Mouse (Mus musculus) neural tube, embryonic 12.5 days (tissue): ENCODE data around the gene Ston2. TPM values are rescaled to one million over a fixed set of nuclear protein-coding genes. Genes with fewer than 3 reads are reported as not detected.

Experiments
- ATAC-seq: fragments of 200-750 bp; cut with Nextera tagmentation; 2 replicates; pipeline ENCODE4 v1.8.0; 2017; ENCODE audit warnings: low read depth, mild to moderate bottlenecking, moderate TSS enrichment, moderate library complexity; ENCODE audit not compliant: low FRiP score
- H3K27ac ChIP-seq: fragments of 300-500 bp; sonication (generic); 2 replicates; pipeline ENCODE4 v1.5.1; 2016
- H3K27me3 ChIP-seq: fragments of 300-500 bp; sonication (generic); replicated peaks from 2 replicates; pipeline ENCODE4 v1.6.1; 2016; ENCODE audit warnings: mild to moderate bottlenecking
- H3K36me3 ChIP-seq: fragments of 300-500 bp; sonication (generic); 2 replicates; pipeline ENCODE4 v1.6.1; 2016; ENCODE audit warnings: mild to moderate bottlenecking
- H3K4me1 ChIP-seq: fragments of 300-500 bp; sonication (generic); 2 replicates; pipeline ENCODE4 v1.6.1; 2016
- H3K4me2 ChIP-seq: fragments of 300-500 bp; sonication (generic); replicated peaks from 2 replicates; pipeline ENCODE4 v1.6.1; 2016; ENCODE audit warnings: mild to moderate bottlenecking
- H3K4me3 ChIP-seq: fragments of 300-500 bp; sonication (generic); 2 replicates; pipeline ENCODE4 v1.5.1; 2016
- H3K9ac ChIP-seq: fragments of 300-500 bp; sonication (generic); 2 replicates; pipeline ENCODE4 v1.6.1; 2016; ENCODE audit warnings: mild to moderate bottlenecking
- H3K9me3 ChIP-seq: fragments of 300-500 bp; sonication (generic); 2 replicates; pipeline ENCODE4 v1.6.1; 2016; ENCODE audit warnings: mild to moderate bottlenecking
- WGBS: fragments of 180-500 bp; shearing (Covaris S2); methylation state at CpG from one replicate; pipeline ENCODE4 v1.1.7; 2016; 5-methylcytosine and 5-hydroxymethylcytosine counted together
- polyA plus RNA-seq: library from polyadenylated mRNA; unstranded; fragments of >200 nt; fragmentation: Nextera tagmentation; extraction: Ambion mirVana; gene quantifications from 2 replicates; pipeline ENCODE4 v1.2.1, GENCODE M21; 2016

The Ston2 gene
- polyA plus RNA-seq, 1 experiment from 2014 or later, result 7.9 TPM

GRCm38 (mm10) chr12:91665431-91665830 is 122.8 kb downstream of the Ston2 start:
- no peaks in the 10 kb centered on the region for H3K4me1 ChIP-seq
- H3K4me2 ChIP-seq, result no peak overlapping the region
- H3K9ac ChIP-seq, result no peak overlapping the region
- no peaks in the 10 kb centered on the region for H3K36me3 ChIP-seq
- WGBS, result 93% methylated on average over 5 of the region's 5 CpGs
- no peaks in the 10 kb centered on the region for H3K27me3 ChIP-seq
- ATAC-seq, result no peak
- H3K4me3 ChIP-seq, result no peak overlapping the region
- no peaks in the 10 kb centered on the region for H3K9me3 ChIP-seq
- no peak overlapping the region for H3K27ac ChIP-seq

- no peaks in the 10 kb centered on the region for H3K36me3 ChIP-seq
- ATAC-seq, result no peak
- no peak overlapping the region for H3K4me3 ChIP-seq
- no peaks in the 10 kb centered on the region for H3K9me3 ChIP-seq
- WGBS, result 83% methylated on average over 6 of the region's 6 CpGs
- no peak overlapping the region for H3K27ac ChIP-seq
- no peaks in the 10 kb centered on the region for H3K4me1 ChIP-seq
- no peak overlapping the region for H3K4me2 ChIP-seq
- H3K27me3 ChIP-seq, result no peaks in the 10 kb centered on the region
- H3K9ac ChIP-seq, result no peak overlapping the region
These were observed 124.9 kb downstream of the Ston2 start for GRCm38 (mm10) chr12:91663260-91663659.

GRCm38 (mm10) chr12:91662844-91663243 is 125.3 kb downstream of the Ston2 start:
- Histone ChIP-seq H3K27ac (no peak overlapping the region), H3K4me3 (no peak overlapping the region), H3K27me3 (no peaks in the 10 kb centered on the region), H3K9me3 (no peaks in the 10 kb centered on the region), H3K4me1 (no peaks in the 10 kb centered on the region), H3K9ac (no peak overlapping the region), H3K4me2 (no peak overlapping the region), H3K36me3 (no peaks in the 10 kb centered on the region)
- 89% methylated on average over 4 of the region's 4 CpGs for WGBS
- no peak for ATAC-seq

- Histone ChIP-seq H3K36me3 (no peaks in the 10 kb centered on the region), H3K27ac (no peak overlapping the region), H3K4me2 (no peak overlapping the region), H3K9me3 (no peaks in the 10 kb centered on the region), H3K27me3 (no peaks in the 10 kb centered on the region), H3K4me1 (no peaks in the 10 kb centered on the region), H3K4me3 (no peak overlapping the region), H3K9ac (no peak overlapping the region)
- 90% methylated on average over 12 of the region's 12 CpGs for WGBS
- ATAC-seq, result no peak
These were observed 127.4 kb downstream of the Ston2 start for GRCm38 (mm10) chr12:91660640-91661417.

GRCm38 (mm10) chr12:91654399-91655122 is 133.6 kb downstream of the Ston2 start:
- no peaks in the 10 kb centered on the region for H3K27me3 ChIP-seq
- no peaks in the 10 kb centered on the region; the same call in 1 of the 2 replicates for H3K4me1 ChIP-seq
- H3K27ac ChIP-seq, result no peak overlapping the region
- H3K36me3 ChIP-seq, result no peaks in the 10 kb centered on the region
- no peak overlapping the region for H3K4me2 ChIP-seq
- ATAC-seq, result no peak
- no peak overlapping the region for H3K9ac ChIP-seq
- H3K4me3 ChIP-seq, result no peak overlapping the region
- WGBS, result 73% methylated on average over 3 of the region's 3 CpGs
- no peaks in the 10 kb centered on the region for H3K9me3 ChIP-seq

- no peaks in the 10 kb centered on the region for H3K9me3 ChIP-seq
- no peaks in the 10 kb centered on the region for H3K27me3 ChIP-seq
- H3K9ac ChIP-seq, result no peak overlapping the region
- WGBS, result 94% methylated on average over 17 of the region's 17 CpGs
- H3K4me2 ChIP-seq, result no peak overlapping the region
- no peak overlapping the region for H3K4me3 ChIP-seq
- H3K27ac ChIP-seq, result no peak overlapping the region
- peaks cover 15% of the 10 kb centered on the region for H3K36me3 ChIP-seq
- no peaks in the 10 kb centered on the region for H3K4me1 ChIP-seq
- no peak for ATAC-seq
These were observed 139.8 kb downstream of the Ston2 start for GRCm38 (mm10) chr12:91648426-91648825.

GRCm38 (mm10) chr12:91645361-91646123 is 142.6 kb downstream of the Ston2 start:
- Histone ChIP-seq H3K9ac (no peak overlapping the region), H3K27ac (no peak overlapping the region), H3K27me3 (no peaks in the 10 kb centered on the region), H3K4me1 (peaks cover 11% of the 10 kb centered on the region), H3K4me3 (no peak overlapping the region), H3K36me3 (peaks cover 15% of the 10 kb centered on the region), H3K9me3 (no peaks in the 10 kb centered on the region), H3K4me2 (no peak overlapping the region)
- WGBS, result 84% methylated on average over 6 of the region's 6 CpGs
- ATAC-seq, result no peak

GRCm38 (mm10) chr12:91643221-91643620 is 145.0 kb downstream of the Ston2 start:
- ATAC-seq, result no peak

GRCm38 (mm10) chr12:91642426-91643093 is 145.6 kb downstream of the Ston2 start:
- H3K36me3 ChIP-seq, result peaks cover 5% of the 10 kb centered on the region; the same call in 1 of the 2 replicates
- no peak overlapping the region for H3K27ac ChIP-seq
- peaks cover 11% of the 10 kb centered on the region for H3K4me1 ChIP-seq
- H3K4me2 ChIP-seq, result no peak overlapping the region
- H3K9ac ChIP-seq, result no peak overlapping the region
- WGBS, result 66% methylated on average over 12 of the region's 12 CpGs
- H3K9me3 ChIP-seq, result no peaks in the 10 kb centered on the region
- peak; percentile 56 for ATAC-seq
- H3K27me3 ChIP-seq, result no peaks in the 10 kb centered on the region
- no peak overlapping the region for H3K4me3 ChIP-seq

More at GRCm38 (mm10) chr12:91643221-91643620, 145.0 kb downstream of the Ston2 start:
- Histone ChIP-seq H3K36me3 (peaks cover 12% of the 10 kb centered on the region), H3K4me1 (peaks cover 11% of the 10 kb centered on the region), H3K9me3 (no peaks in the 10 kb centered on the region), H3K27ac (no peak overlapping the region), H3K4me2 (no peak overlapping the region), H3K9ac (no peak overlapping the region), H3K27me3 (no peaks in the 10 kb centered on the region), H3K4me3 (no peak overlapping the region)
- WGBS, result 61% methylated on average over 7 of the region's 7 CpGs

- Histone ChIP-seq H3K4me3 (no peak overlapping the region), H3K4me1 (peaks cover 11% of the 10 kb centered on the region), H3K4me2 (peak overlapping the region; percentile 46), H3K36me3 (no peaks in the 10 kb centered on the region), H3K9me3 (no peaks in the 10 kb centered on the region), H3K27me3 (no peaks in the 10 kb centered on the region), H3K27ac (0 out of 2 replicates have a peak overlapping the region, but pooled peaks have one; percentile 10), H3K9ac (0 out of 2 replicates have a peak overlapping the region, but pooled peaks have one; percentile 29)
- 10% methylated on average over 13 of the region's 13 CpGs for WGBS
- ATAC-seq, result peak; percentile 63
These were observed 146.5 kb downstream of the Ston2 start for GRCm38 (mm10) chr12:91641631-91642141.

- H3K4me1 ChIP-seq, result peaks cover 11% of the 10 kb centered on the region
- H3K9ac ChIP-seq, result no peak overlapping the region
- no peak overlapping the region for H3K27ac ChIP-seq
- no peaks in the 10 kb centered on the region for H3K9me3 ChIP-seq
- no peak overlapping the region for H3K4me3 ChIP-seq
- ATAC-seq, result 0 out of 2 replicates have a peak, but pooled peaks have one; percentile 18
- no peaks in the 10 kb centered on the region for H3K27me3 ChIP-seq
- H3K4me2 ChIP-seq, result peak overlapping the region; percentile 46
- no peaks in the 10 kb centered on the region for H3K36me3 ChIP-seq
- WGBS, result 57% methylated on average over 7 of the region's 7 CpGs
These were observed 147.1 kb downstream of the Ston2 start for GRCm38 (mm10) chr12:91641133-91641532.
